Mouse (Mus musculus): ENCODE data around the gene Pde4d. TPM values are rescaled to one million over a fixed set of nuclear protein-coding genes. Genes with fewer than 3 reads are reported as not detected.

Pde4d gene
- polyA plus RNA-seq, 1 experiment from 2014 or later, result 8.7 TPM

- 69% methylated on average over 5 of the region's 5 CpGs for WGBS
Measured at GRCm38 (mm10) chr13:109622207-109622606, 1172.5 kb downstream of the Pde4d start.

DNA sequence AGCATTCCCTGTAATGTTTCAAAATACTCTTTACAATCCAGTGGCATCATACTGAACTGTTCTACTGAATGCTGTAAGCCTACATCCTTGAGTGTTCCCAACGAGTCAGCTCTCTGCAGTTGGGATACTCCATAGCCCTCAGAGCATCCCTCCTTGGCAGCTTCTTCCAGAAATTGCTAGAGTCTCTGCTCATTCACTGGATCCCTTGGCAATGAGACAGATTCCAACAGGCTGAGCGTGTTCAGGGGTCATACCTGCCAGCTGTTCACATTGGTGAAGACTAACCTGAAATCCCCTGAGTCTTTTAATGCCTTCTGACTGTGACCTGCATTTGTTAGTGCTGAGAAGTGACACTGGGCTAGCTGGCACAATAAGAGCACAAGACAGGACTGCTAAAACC lies 1173.5 kb downstream of the Pde4d start:
- no peak overlapping the region for H3K27ac ChIP-seq (ENCODE audit: low read depth, low read length)
- ATAC-seq (ENCODE audit: low FRiP score) (no peak), DNase-seq (ENCODE audit: low spot score, missing footprints) (no peak)
- WGBS, result 87% methylated on average over 2 of the region's 2 CpGs
- H3K36me3 ChIP-seq (ENCODE audit: control insufficient read depth, insufficient read depth, low read length), result no peaks in the 10 kb centered on the region
- no peaks in the 10 kb centered on the region for H3K27me3 ChIP-seq (ENCODE audit: control insufficient read depth, insufficient read depth, low read length)
- H3K4me3 ChIP-seq (ENCODE audit: low read depth, low read length), result no peak overlapping the region
- H3K4me1 ChIP-seq (ENCODE audit: control insufficient read depth, insufficient read depth, low read length), result no peaks in the 10 kb centered on the region
- H3K4me2 ChIP-seq, result no peak overlapping the region
- H3K9ac ChIP-seq (ENCODE audit: low read length), result no peak overlapping the region
- no peaks in the 10 kb centered on the region for H3K9me3 ChIP-seq (ENCODE audit: control insufficient read depth, low read length)

More at GRCm38 (mm10) chr13:109622207-109622606, 1172.5 kb downstream of the Pde4d start:
- H3K4me1 ChIP-seq (ENCODE audit: control insufficient read depth, insufficient read depth, low read length), result no peaks in the 10 kb centered on the region
- H3K27ac ChIP-seq (ENCODE audit: low read depth, low read length), result no peak overlapping the region
- H3K4me2 ChIP-seq, result no peak overlapping the region
- no peaks in the 10 kb centered on the region for H3K9me3 ChIP-seq (ENCODE audit: control insufficient read depth, low read length)
- ATAC-seq (ENCODE audit: low FRiP score), result no peak
- H3K4me3 ChIP-seq (ENCODE audit: low read depth, low read length), result no peak overlapping the region
- H3K36me3 ChIP-seq (ENCODE audit: control insufficient read depth, insufficient read depth, low read length), result no peaks in the 10 kb centered on the region
- H3K27me3 ChIP-seq (ENCODE audit: control insufficient read depth, insufficient read depth, low read length), result no peaks in the 10 kb centered on the region
- peak; percentile 78 for DNase-seq (ENCODE audit: low spot score, missing footprints)
- no peak overlapping the region for H3K9ac ChIP-seq (ENCODE audit: low read length)

GRCm38 (mm10) chr13:109624772-109625349 lies 1175.1 kb downstream of the Pde4d start:
- Histone ChIP-seq H3K4me2 (no peak overlapping the region), H3K27ac (ENCODE audit: low read depth, low read length) (no peak overlapping the region), H3K4me1 (ENCODE audit: control insufficient read depth, insufficient read depth, low read length) (no peaks in the 10 kb centered on the region), H3K4me3 (ENCODE audit: low read depth, low read length) (no peak overlapping the region), H3K9me3 (ENCODE audit: control insufficient read depth, low read length) (no peaks in the 10 kb centered on the region), H3K27me3 (ENCODE audit: control insufficient read depth, insufficient read depth, low read length) (no peaks in the 10 kb centered on the region), H3K9ac (ENCODE audit: low read length) (no peak overlapping the region), H3K36me3 (ENCODE audit: control insufficient read depth, insufficient read depth, low read length) (no peaks in the 10 kb centered on the region)
- ATAC-seq (ENCODE audit: low FRiP score) (no peak), DNase-seq (ENCODE audit: low spot score, missing footprints) (no peak)
- WGBS, result 95% methylated on average over 11 of the region's 11 CpGs

- H3K4me2 ChIP-seq, result no peak overlapping the region
- WGBS, result 92% methylated on average over 18 of the region's 18 CpGs
Measured at GRCm38 (mm10) chr13:109625466-109626129, 1175.8 kb downstream of the Pde4d start.

DNA sequence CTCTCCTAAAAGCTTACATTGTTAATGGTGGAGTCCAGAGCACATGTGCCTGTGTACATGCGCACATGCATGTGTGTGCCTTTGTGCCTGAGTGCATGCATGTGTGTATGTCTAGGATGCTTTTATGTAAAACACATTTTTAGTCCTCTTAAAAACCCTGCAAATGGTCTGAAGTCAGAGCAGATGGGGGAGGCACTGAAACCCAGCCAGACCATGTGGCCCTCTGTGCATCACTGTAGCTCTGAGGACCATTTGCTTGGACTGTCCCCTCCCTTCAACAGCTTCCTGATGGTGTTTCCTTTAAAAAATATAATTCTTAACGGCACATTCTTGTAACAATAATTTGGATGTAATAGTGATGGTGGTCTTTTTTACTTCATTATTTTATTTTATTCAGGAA lies 1177.5 kb downstream of the Pde4d start:
- WGBS, result 94% methylated on average over 2 of the region's 2 CpGs

More at GRCm38 (mm10) chr13:109625466-109626129, 1175.8 kb downstream of the Pde4d start:
- ATAC-seq (ENCODE audit: low FRiP score), result no peak
- H3K9me3 ChIP-seq (ENCODE audit: control insufficient read depth, low read length), result no peaks in the 10 kb centered on the region
- H3K4me1 ChIP-seq (ENCODE audit: control insufficient read depth, insufficient read depth, low read length), result no peaks in the 10 kb centered on the region
- no peak overlapping the region for H3K27ac ChIP-seq (ENCODE audit: low read depth, low read length)
- no peaks in the 10 kb centered on the region for H3K36me3 ChIP-seq (ENCODE audit: control insufficient read depth, insufficient read depth, low read length)
- DNase-seq (ENCODE audit: low spot score, missing footprints), result no peak
- no peak overlapping the region for H3K9ac ChIP-seq (ENCODE audit: low read length)
- H3K27me3 ChIP-seq (ENCODE audit: control insufficient read depth, insufficient read depth, low read length), result no peaks in the 10 kb centered on the region
- no peak overlapping the region for H3K4me3 ChIP-seq (ENCODE audit: low read depth, low read length)

DNA sequence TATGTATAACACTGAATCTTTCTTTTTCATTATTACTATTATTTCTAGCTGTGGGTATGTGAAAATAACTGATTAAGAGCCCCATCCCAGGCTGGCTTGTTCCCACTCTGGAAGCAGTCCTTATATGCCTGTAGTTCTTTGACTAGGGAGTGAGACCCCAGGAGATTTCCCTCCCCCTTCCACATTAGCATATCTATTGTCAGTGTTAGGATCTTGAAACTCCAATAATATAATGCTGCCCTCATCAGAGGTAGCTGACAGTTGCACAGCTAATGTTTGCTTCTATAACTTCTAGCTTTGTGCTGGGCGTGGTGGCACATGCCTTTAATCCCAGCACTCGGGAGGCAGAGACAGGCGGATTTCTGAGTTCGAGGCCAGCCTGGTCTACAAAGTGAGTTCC lies 1178.9 kb downstream of the Pde4d start:
- H3K4me1 ChIP-seq (ENCODE audit: control insufficient read depth, insufficient read depth, low read length), result peaks cover 19% of the 10 kb centered on the region
- no peak overlapping the region for H3K27ac ChIP-seq (ENCODE audit: low read depth, low read length)
- H3K27me3 ChIP-seq (ENCODE audit: control insufficient read depth, insufficient read depth, low read length), result no peaks in the 10 kb centered on the region
- no peak for ATAC-seq (ENCODE audit: low FRiP score)
- H3K9ac ChIP-seq (ENCODE audit: low read length), result no peak overlapping the region
- H3K4me2 ChIP-seq, result no peak overlapping the region
- no peaks in the 10 kb centered on the region for H3K36me3 ChIP-seq (ENCODE audit: control insufficient read depth, insufficient read depth, low read length)
- no peak for DNase-seq (ENCODE audit: low spot score, missing footprints)
- H3K4me3 ChIP-seq (ENCODE audit: low read depth, low read length), result no peak overlapping the region
- WGBS, result 81% methylated on average over 4 of the region's 4 CpGs
- no peaks in the 10 kb centered on the region for H3K9me3 ChIP-seq (ENCODE audit: control insufficient read depth, low read length)

More for the DNA sequence above, 1177.5 kb downstream of the Pde4d start:
- no peak overlapping the region for H3K9ac ChIP-seq (ENCODE audit: low read length)
- no peak overlapping the region for H3K27ac ChIP-seq (ENCODE audit: low read depth, low read length)
- H3K4me2 ChIP-seq, result no peak overlapping the region
- DNase-seq (ENCODE audit: low spot score, missing footprints), result no peak
- peaks cover 7% of the 10 kb centered on the region for H3K4me1 ChIP-seq (ENCODE audit: control insufficient read depth, insufficient read depth, low read length)
- H3K4me3 ChIP-seq (ENCODE audit: low read depth, low read length), result no peak overlapping the region
- no peaks in the 10 kb centered on the region for H3K36me3 ChIP-seq (ENCODE audit: control insufficient read depth, insufficient read depth, low read length)
- ATAC-seq (ENCODE audit: low FRiP score), result no peak
- H3K27me3 ChIP-seq (ENCODE audit: control insufficient read depth, insufficient read depth, low read length), result no peaks in the 10 kb centered on the region
- no peaks in the 10 kb centered on the region for H3K9me3 ChIP-seq (ENCODE audit: control insufficient read depth, low read length)

GRCm38 (mm10) chr13:109629216-109629615 lies 1179.5 kb downstream of the Pde4d start:
- H3K9me3 ChIP-seq (ENCODE audit: control insufficient read depth, low read length), result no peaks in the 10 kb centered on the region
- H3K4me3 ChIP-seq (ENCODE audit: low read depth, low read length), result no peak overlapping the region
- H3K9ac ChIP-seq (ENCODE audit: low read length), result no peak overlapping the region
- H3K27me3 ChIP-seq (ENCODE audit: control insufficient read depth, insufficient read depth, low read length), result no peaks in the 10 kb centered on the region
- DNase-seq (ENCODE audit: low spot score, missing footprints), result no peak
- no peak overlapping the region for H3K27ac ChIP-seq (ENCODE audit: low read depth, low read length)
- H3K4me1 ChIP-seq (ENCODE audit: control insufficient read depth, insufficient read depth, low read length), result peaks cover 19% of the 10 kb centered on the region
- no peak overlapping the region for H3K4me2 ChIP-seq
- no peak for ATAC-seq (ENCODE audit: low FRiP score)
- H3K36me3 ChIP-seq (ENCODE audit: control insufficient read depth, insufficient read depth, low read length), result no peaks in the 10 kb centered on the region
- 87% methylated on average over 5 of the region's 5 CpGs for WGBS

GRCm38 (mm10) chr13:109631399-109632026 lies 1181.8 kb downstream of the Pde4d start:
- Histone ChIP-seq H3K4me3 (ENCODE audit: low read depth, low read length) (no peak overlapping the region), H3K36me3 (ENCODE audit: control insufficient read depth, insufficient read depth, low read length) (no peaks in the 10 kb centered on the region), H3K27me3 (ENCODE audit: control insufficient read depth, insufficient read depth, low read length) (no peaks in the 10 kb centered on the region), H3K9ac (ENCODE audit: low read length) (no peak overlapping the region), H3K4me1 (ENCODE audit: control insufficient read depth, insufficient read depth, low read length) (peaks cover 19% of the 10 kb centered on the region), H3K9me3 (ENCODE audit: control insufficient read depth, low read length) (no peaks in the 10 kb centered on the region), H3K4me2 (no peak overlapping the region), H3K27ac (ENCODE audit: low read depth, low read length) (no peak overlapping the region)
- WGBS, result 38% methylated on average over 10 of the region's 10 CpGs
- peak; percentile 24; the same call in 1 of the 2 replicates for ATAC-seq (ENCODE audit: low FRiP score)
- DNase-seq (ENCODE audit: low spot score, missing footprints), result no peak

Measured in midbrain, embryonic 11.5 days (tissue).